23 mouse cellular contexts compared by ENCODE assay signal in the genomic region with DNA sequence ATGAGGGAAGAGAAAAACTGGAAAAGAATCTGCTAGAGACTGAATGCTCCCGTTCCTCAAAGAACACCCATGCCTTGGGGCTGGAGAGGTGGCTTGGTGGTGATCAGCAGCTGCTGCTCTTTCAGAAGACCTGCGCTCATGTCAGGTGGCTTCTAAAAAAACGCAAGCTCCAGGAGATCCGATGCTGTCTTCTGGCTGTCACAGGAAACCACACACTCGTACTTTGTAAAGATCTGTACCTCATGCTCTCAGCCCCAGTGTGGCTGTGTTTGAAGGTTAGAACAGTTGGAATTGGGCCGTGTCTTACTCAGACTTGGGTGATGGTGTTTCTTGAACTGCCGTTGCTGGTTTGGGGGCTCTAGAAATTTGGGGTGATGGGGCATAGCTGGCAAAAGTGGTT. TPM values are rescaled to one million over a fixed set of nuclear protein-coding genes. Genes with fewer than 3 reads are reported as not detected.
DNase-seq lines count a peak whose midpoint lies in the region; ATAC-seq and TF ChIP-seq lines count a peak whose summit lies in the region.
"Had no signal": no experiment of that assay in that cellular context is flagged by ENCODE, and none has a peak within 500 bp of the region (broad histone marks: within the 10 kb centered on the region; RNA-seq: fewer than 3 reads in every experiment).

No protein-coding gene starts in this region.

- DNase-seq in hindbrain, embryonic 10.5 days (ENCODE audit: low spot score), result no peak
- peak; percentile 45 for DNase-seq in CD4-positive helper T cell, adult 2 months (ENCODE audit: low read depth, low spot score)
- peak; percentile 3 for DNase-seq in induced T-regulatory cell, adult 2 months (ENCODE audit: low read depth)
- peak; percentile 86 for DNase-seq in thymus, postnatal 0 days (ENCODE audit: low spot score)
- DNase-seq in lung, adult 2 months, result no peak
- DNase-seq in kidney, adult 11 months, result no peak
- DNase-seq in cerebellum, adult 11 months, result no peak
- DNase-seq: adrenal gland, postnatal 14 days; B cell, adult 2 months; cerebellum, postnatal 25 days; embryo, embryonic 11 days; forebrain, postnatal 0 days; kidney, adult 9 months; kidney, postnatal 36 days; liver, postnatal 0 days; retina, postnatal 1 day; right cerebral cortex, postnatal 4 days had no signal

- peak overlapping the region; percentile 57; the same call in 1 of the 2 replicates for H3K27ac ChIP-seq in hindbrain, embryonic 15.5 days (replicated peaks)
- no peak overlapping the region for H3K27ac ChIP-seq in hindbrain, embryonic 10.5 days
- H3K27ac ChIP-seq: limb, embryonic 10.5 days had no signal

- ATAC-seq in hindbrain, embryonic 15.5 days (ENCODE audit: low FRiP score, low read depth), result no peak
- ATAC-seq: activated CD4-positive, CD25-positive, alpha-beta regulatory T cell, adult 4 months; forebrain, postnatal 0 days; inflammation-experienced regulatory T-cells, adult 6 months; liver, postnatal 0 days; Patski had no signal

- no peak overlapping the region for H3K9ac ChIP-seq in hindbrain, embryonic 15.5 days
- H3K9ac ChIP-seq: forebrain, postnatal 0 days; liver, postnatal 0 days had no signal

- H3K4me3 ChIP-seq in hindbrain, embryonic 15.5 days, result no peak overlapping the region
- no peak overlapping the region for H3K4me3 ChIP-seq in hindbrain, embryonic 10.5 days
- H3K4me3 ChIP-seq in lung, adult 2 months (replicated peaks; ENCODE audit: extremely low read depth, low read depth, low read length), result no peak overlapping the region
- H3K4me3 ChIP-seq: limb, embryonic 10.5 days had no signal

- peaks cover 16% of the 10 kb centered on the region for H3K4me1 ChIP-seq in hindbrain, embryonic 15.5 days (replicated peaks)
- no peaks in the 10 kb centered on the region for H3K4me1 ChIP-seq in hindbrain, embryonic 10.5 days (replicated peaks)
- no peaks in the 10 kb centered on the region for H3K4me1 ChIP-seq in lung, adult 2 months (ENCODE audit: control insufficient read depth, insufficient read depth, low read length)
- H3K4me1 ChIP-seq: megakaryocyte, embryonic 14.5 days had no signal

- H3K9me3 ChIP-seq in hindbrain, embryonic 15.5 days, result no peaks in the 10 kb centered on the region
- no peaks in the 10 kb centered on the region for H3K9me3 ChIP-seq in hindbrain, embryonic 10.5 days
- H3K9me3 ChIP-seq: limb, embryonic 10.5 days had no signal

- no peaks in the 10 kb centered on the region for H3K36me3 ChIP-seq in hindbrain, embryonic 15.5 days
- no peaks in the 10 kb centered on the region for H3K36me3 ChIP-seq in hindbrain, embryonic 10.5 days
- H3K36me3 ChIP-seq: limb, embryonic 10.5 days had no signal

- H3K27me3 ChIP-seq in hindbrain, embryonic 15.5 days, result no peaks in the 10 kb centered on the region
- H3K27me3 ChIP-seq in hindbrain, embryonic 10.5 days (ENCODE audit: insufficient read depth, poor library complexity, severe bottlenecking), result no peaks in the 10 kb centered on the region
- H3K27me3 ChIP-seq: megakaryocyte, embryonic 14.5 days; Patski had no signal

- H3K4me2 ChIP-seq in hindbrain, embryonic 15.5 days, result no peak overlapping the region

- no peak for TF ChIP-seq CTCF in lung, adult 2 months (IDR thresholded peaks at IDR 0.05; ENCODE audit: insufficient read depth, low read length)

- WGBS in hindbrain, embryonic 15.5 days, result 80% methylated on average over 7 of the region's 7 CpGs
- WGBS in hindbrain, embryonic 10.5 days, result 86% methylated on average over 7 of the region's 7 CpGs
- WGBS in lung, adult 2 months, result 79% methylated on average over 7 of the region's 7 CpGs

- no peak for TF ChIP-seq POLR2A in lung, adult 2 months (IDR thresholded peaks at IDR 0.05; ENCODE audit: borderline replicate concordance, extremely low read depth, low read depth, low read length)

RNA-seq across cellular contexts. Expression of a gene that starts 42.3 kb away (rescaled TPM):
- 6.7 and 8.7 TPM in 2 replicates for polyA plus RNA-seq in hindbrain, embryonic 15.5 days (2015; fragmentation: Nextera tagmentation; extraction: Ambion mirVana)
- 7.3 and 9.7 TPM in 2 replicates for polyA plus RNA-seq in hindbrain, embryonic 10.5 days (2016; fragmentation: Nextera tagmentation; extraction: Ambion mirVana)
- 13.8 and 14.4 TPM in 2 replicates for polyA plus RNA-seq in thymus, postnatal 0 days (2015; fragmentation: Nextera tagmentation; extraction: Ambion mirVana)
- 57.7 and 72.4 TPM in 2 replicates for polyA plus RNA-seq in lung, adult 2 months (2012; rRNA removed)
- polyA plus RNA-seq: activated CD4-positive, CD25-positive, alpha-beta regulatory T cell, adult 4 months; inflammation-experienced regulatory T-cells, adult 6 months had no signal

Comparison
In these comparisons a context has a peak if more than half of its experiments do, and no peak if none do; other contexts are left out.
1. DNase-seq: peak in CD4-positive helper T cell, adult 2 months (single experiment), induced T-regulatory cell, adult 2 months (single experiment) and thymus, postnatal 0 days (single experiment); none in hindbrain, embryonic 10.5 days (single experiment), lung, adult 2 months (single experiment), kidney, adult 11 months (single experiment) and cerebellum, adult 11 months (single experiment).